Mouse (Mus musculus): ENCODE data around the gene Il1rap. TPM values are rescaled to one million over a fixed set of nuclear protein-coding genes. Genes with fewer than 3 reads are reported as not detected.

Gene Il1rap
- polyA plus RNA-seq, 1 experiment from 2014 or later = 5.5 TPM

DNA sequence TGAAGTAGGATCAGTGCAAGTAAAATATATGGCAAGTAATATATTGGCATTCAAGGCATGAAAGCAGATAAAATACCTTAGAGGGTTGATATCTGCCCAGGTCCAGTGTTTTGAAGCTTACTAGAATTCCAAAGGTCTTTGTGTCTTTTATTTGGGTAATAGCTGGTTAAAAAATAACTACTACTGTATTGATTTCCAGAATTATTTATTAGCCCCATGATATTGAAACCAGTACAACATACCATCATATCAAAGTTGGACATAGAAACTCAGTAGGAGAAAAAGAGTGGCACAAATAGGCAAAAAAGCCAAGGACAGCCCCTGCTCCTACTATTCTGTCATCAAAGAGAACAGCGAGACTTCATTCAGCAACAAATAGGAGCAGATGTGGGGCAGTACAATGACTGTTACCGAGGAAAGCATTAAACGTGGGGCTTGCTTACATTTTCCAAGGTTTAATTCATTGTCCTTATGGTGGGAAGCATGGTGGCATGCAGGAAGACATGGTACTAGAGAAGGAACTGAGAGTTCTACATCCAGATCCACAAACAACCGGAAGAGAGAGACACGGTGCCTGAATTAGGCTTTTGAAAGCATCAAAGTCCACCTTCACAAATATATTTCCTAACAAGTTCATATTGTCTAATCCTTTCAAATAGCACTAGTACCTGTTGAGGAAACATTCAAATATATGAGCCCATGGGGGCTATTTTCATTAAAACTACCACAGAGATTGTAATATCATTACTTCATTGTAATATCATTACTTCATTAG lies 174.1 kb downstream of the Il1rap start:
- no peak overlapping the region for H3K27ac ChIP-seq (ENCODE audit: low read length)
- H3K9ac ChIP-seq (replicated peaks; ENCODE audit: low read depth, low read length) = no peak overlapping the region
- no peaks in the 10 kb centered on the region for H3K36me3 ChIP-seq (ENCODE audit: control insufficient read depth, insufficient read depth)
- WGBS = 85% methylated on average over 5 of the region's 5 CpGs
- no peak overlapping the region for H3K4me3 ChIP-seq (replicated peaks; ENCODE audit: low read length)
- H3K27me3 ChIP-seq (replicated peaks; ENCODE audit: control insufficient read depth, insufficient read depth, low read length) = no peaks in the 10 kb centered on the region
- H3K9me3 ChIP-seq (ENCODE audit: control insufficient read depth, low read length) = no peaks in the 10 kb centered on the region
- ATAC-seq = no peak
- no peak overlapping the region for H3K4me2 ChIP-seq (ENCODE audit: low read length)
- no peaks in the 10 kb centered on the region for H3K4me1 ChIP-seq (replicated peaks; ENCODE audit: control insufficient read depth, insufficient read depth, low read length)

DNA sequence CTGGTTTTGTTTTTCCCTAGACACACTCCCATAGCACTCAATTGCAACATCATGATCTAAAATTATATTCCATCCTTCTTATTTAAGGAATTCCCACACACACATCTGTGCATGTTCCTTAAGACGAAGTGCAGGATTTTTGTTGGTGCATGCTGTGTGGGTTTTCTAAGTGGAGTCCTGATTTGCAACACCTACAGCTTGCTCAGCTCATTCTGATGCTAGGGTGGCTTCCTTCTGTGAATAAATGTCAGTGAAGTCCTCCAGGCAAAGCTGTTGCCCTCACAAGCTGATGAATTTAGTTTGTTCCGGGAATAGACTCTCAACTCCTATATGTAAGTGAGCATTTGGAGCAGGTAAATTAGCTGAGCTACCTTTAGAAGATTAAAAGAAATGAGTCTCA lies 194.5 kb downstream of the Il1rap start:
- ATAC-seq = no peak
- H3K4me2 ChIP-seq (ENCODE audit: low read length) = no peak overlapping the region
- no peak overlapping the region for H3K9ac ChIP-seq (replicated peaks; ENCODE audit: low read depth, low read length)
- no peaks in the 10 kb centered on the region for H3K4me1 ChIP-seq (replicated peaks; ENCODE audit: control insufficient read depth, insufficient read depth, low read length)
- H3K27ac ChIP-seq (ENCODE audit: low read length) = no peak overlapping the region
- H3K27me3 ChIP-seq (replicated peaks; ENCODE audit: control insufficient read depth, insufficient read depth, low read length) = no peaks in the 10 kb centered on the region
- H3K9me3 ChIP-seq (ENCODE audit: control insufficient read depth, low read length) = no peaks in the 10 kb centered on the region
- H3K36me3 ChIP-seq (ENCODE audit: control insufficient read depth, insufficient read depth) = no peaks in the 10 kb centered on the region
- WGBS = 88% methylated on average over 2 of the region's 2 CpGs
- H3K4me3 ChIP-seq (replicated peaks; ENCODE audit: low read length) = no peak overlapping the region

DNA sequence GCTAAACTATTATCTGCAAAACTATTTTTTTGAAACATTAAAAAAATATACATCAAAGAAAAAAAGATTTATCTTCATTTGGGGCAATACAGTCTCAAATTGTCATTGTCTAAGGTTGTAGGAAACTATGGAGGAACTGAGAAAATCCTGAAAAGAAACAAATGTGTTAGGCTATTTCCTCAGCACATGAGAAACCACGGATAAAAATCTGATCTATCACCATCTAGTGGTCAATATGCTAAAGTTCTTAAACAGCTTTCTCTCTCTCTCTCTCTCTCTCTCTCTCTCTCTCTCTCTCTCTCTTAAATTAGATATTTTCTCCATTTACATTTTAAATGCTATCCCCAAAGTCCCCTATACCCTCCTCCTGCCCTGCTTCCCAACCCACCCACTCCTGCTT lies 195.6 kb downstream of the Il1rap start:
- ATAC-seq = no peak
- WGBS = 8% methylated on average over 1 of the region's 1 CpGs
- H3K4me3 ChIP-seq (replicated peaks; ENCODE audit: low read length) = no peak overlapping the region
- no peaks in the 10 kb centered on the region for H3K4me1 ChIP-seq (replicated peaks; ENCODE audit: control insufficient read depth, insufficient read depth, low read length)
- no peak overlapping the region for H3K27ac ChIP-seq (ENCODE audit: low read length)
- no peaks in the 10 kb centered on the region for H3K36me3 ChIP-seq (ENCODE audit: control insufficient read depth, insufficient read depth)
- H3K27me3 ChIP-seq (replicated peaks; ENCODE audit: control insufficient read depth, insufficient read depth, low read length) = no peaks in the 10 kb centered on the region
- H3K9me3 ChIP-seq (ENCODE audit: control insufficient read depth, low read length) = no peaks in the 10 kb centered on the region
- H3K9ac ChIP-seq (replicated peaks; ENCODE audit: low read depth, low read length) = no peak overlapping the region
- no peak overlapping the region for H3K4me2 ChIP-seq (ENCODE audit: low read length)

Other genes starting within 250 kb of the Il1rap start
- gene Cldn1, start 209.9 kb upstream of the Il1rap start, polyA plus RNA-seq (2015; fragmentation: Nextera tagmentation; extraction: Ambion mirVana) = 2.8 and 3.7 TPM in 2 replicates
- gene Cldn16, start 118.6 kb upstream of the Il1rap start, polyA plus RNA-seq (2015; fragmentation: Nextera tagmentation; extraction: Ambion mirVana) = not detected in 2 replicates
- gene Tmem207, start 54.9 kb upstream of the Il1rap start, polyA plus RNA-seq (2015; fragmentation: Nextera tagmentation; extraction: Ambion mirVana) = not detected in 2 replicates